Mouse (Mus musculus) yolk sac, embryonic 10.5 days (tissue): ENCODE measurements at regions not wholly inside any gene's neighbourhood (a gene's known extent, or its start where the extent isn't known, plus 50 kb on each side); places are given as distances from the start of the nearest gene placed in this dataset.

ENCODE experiments used
- DNase-seq: peaks from one replicate; pipeline ENCODE4 v3.0.0-alpha.2; 2017; ENCODE audit warnings: low spot score

DNA sequence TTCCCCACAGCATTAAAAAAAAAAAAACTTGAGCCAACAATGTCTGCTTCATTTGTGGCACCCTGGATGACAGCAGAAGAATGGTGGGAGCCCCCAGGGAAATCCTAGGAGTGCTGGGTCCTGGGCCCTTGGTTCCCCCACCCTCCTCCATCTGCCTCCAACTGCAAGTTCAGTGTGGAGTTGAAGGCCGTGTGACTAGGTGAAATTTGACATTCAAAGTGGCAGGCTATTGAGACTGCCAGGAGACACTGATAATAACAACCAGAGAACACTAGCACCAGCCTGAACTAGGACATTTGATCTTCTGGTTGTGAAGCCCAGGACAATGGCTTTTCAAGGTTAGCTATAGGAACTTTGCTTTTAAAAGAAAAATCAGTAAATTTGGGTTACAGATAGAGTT is 74.0 kb downstream of the Adamts15 start:
- DNase-seq, result no peak

DNA sequence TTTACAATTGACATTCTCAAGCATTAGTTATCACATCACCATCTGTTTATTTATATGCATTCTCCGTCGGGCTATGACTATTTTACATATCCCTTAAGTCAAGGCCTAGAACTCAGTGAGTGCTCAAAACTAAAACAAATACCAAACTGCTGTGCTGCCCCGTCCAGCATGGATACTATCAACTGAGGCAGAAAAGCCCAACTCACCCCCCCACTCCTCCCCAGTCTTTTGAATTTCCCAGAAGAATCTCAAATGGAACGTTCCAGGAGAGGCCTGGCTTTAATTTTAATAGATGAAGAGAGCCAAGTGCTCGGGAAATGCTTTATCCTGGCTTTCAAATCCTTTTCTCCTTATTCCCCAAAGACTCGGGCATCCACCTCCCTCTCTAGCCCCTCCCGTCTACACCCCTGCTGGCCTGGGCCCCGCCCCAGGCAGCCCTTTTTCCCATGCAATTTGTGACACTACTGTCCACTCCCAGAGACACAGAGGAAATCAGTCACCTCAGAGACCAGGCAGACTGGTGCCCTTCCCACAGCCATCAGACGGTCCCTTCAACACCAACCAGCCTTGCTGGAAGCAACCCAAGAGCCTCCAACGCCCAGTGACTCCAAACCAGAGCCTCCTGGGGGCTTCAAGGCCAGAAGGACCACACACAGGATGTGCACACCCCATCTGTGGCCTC is 76.5 kb downstream of the Adamts15 start:
- no peak for DNase-seq

DNA sequence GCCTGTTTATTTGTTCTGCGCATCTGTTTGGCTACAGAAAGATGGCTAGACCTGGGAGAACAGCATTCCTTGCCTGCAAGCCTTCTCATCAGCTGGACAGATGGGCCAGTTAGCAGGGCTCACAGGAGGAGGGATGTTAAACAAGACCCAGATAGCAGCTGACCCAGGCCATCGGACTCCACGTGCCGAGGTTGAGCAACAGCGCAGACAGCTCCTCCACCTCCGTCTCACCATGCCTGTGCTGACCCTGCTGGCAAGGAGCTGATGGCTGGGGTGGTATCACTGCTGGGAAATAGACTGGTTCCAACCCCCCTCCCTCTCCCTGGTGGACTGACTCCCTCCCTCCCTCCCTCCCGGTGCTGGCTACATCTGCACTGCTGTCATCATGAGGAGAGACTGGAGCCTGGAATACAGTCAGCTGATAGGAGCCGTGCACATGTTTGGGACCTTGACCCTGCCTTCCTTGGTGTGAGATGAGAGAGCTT is 78.1 kb downstream of the Adamts15 start:
- peak; percentile 83 for DNase-seq

DNA sequence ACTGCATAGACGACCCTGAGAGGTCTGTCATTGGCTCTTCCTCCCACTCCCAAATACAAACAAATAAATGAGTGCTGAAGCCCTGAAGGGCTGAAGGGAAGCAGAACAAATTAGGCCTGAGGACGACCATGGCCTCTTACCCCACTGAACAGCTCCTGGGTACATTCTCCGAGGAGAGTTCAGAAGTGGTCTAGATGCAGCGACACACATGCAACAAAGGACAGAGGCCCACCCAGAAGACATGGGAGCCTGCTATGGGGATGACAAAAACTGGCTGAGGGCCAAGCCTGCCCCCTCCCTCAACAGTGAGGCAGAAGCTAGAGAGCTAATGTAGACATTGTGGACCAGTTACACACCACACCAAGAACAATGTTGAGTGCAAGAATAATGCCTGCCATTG is 87.3 kb downstream of the Adamts15 start:
- no peak for DNase-seq

DNA sequence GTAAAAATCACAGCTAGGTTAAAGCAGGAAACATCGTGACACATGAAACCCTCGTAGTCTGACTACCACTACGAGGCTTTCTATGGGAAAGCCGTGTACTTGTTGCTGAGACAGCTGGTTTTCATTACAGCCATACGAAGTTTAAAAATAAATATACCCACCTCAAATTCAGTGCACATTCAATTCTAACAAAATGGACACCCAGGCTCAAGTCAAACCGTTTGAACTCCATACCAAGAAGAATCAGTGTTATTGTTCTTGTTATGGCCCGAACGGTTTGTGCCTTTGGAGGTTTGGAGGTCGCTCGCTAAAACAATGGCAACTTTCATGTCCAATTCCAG is 87.7 kb downstream of the Adamts15 start:
- DNase-seq, result no peak

DNA sequence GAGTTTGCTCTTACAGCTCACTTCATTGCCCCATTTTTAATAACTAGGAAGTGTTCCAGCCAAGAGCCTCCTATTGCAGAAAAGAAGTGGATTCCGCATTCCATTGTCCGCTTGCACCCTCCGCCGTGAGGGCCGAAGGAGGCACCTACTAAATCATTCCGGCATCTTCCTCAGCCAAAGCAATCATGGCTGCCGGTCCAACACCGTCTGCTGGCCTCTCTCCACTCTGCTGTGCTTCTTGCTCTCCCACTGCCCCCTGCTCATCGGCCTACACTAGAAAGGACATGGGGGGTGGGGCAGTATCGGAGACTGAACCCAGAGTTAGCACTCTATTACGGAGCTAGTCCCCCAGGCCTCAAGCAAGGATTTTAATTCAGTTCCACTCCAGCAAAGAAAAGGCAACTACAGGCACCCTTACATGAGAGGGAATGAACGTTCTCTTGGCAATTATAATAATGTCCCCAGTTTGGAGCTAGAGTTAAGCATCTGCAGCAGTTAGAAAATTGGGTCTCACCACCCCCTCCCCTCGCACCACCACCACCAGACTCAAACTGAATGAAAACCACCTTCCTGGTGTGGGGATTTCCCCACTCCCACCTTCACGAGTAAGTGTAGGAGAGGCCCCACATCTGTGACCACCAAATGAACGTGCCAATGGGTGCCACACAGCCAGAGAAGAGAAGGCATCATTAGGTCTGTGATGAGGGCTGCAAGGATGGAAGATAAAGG is 88.3 kb downstream of the Adamts15 start:
- no peak for DNase-seq

DNA sequence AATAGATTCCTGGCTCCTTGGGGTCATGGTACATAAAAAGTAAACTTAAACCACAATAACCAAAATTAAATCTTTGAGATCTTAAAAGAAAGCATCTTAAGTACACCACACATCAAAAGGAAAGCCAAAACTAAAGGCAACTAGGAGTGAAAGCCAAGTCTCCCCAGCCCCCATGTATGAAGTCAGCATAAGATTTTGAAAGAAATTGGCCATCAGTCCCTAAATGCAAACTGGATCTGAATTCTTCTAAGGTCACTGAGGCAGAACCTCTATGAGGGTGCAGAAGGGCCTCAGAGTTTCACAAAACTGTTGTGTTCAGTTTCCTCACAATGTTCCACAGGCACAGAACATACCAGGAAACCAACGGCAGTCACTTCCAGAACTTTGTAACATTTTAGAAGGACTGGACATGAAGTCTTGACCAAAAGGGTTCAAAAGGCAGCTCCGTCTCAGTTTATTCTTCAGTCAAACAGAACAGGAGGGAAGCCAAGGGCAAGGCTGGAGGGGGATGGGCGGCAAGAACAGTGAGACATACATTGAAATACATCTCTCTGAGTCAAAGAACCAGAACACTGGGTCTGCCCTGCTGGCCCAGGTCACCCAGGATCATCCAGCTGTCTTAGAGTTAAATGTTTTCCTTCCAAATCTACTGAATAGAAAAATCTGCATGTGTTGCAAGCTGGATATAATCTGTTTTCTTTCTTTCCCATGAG is 92.9 kb downstream of the Adamts15 start:
- no peak for DNase-seq

DNA sequence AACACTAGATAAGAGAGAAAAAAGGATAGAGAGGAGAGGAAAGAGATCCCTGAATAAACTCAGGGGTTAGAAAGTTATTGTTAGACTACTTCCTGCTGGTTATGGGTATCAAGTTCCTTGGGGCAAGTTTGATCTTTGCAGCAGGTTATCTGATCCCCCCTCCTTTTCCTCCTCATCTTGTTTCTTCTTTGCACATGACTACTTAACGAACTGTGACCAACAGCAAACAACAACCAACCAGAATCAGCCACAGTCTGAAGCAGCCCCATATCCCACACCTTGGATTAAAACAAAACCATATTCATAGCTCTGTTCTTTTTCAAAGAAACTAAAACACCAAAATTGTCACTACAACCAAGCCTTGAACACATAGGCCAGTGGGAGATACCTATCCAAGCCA is 94.5 kb downstream of the Adamts15 start:
- no peak for DNase-seq

DNA sequence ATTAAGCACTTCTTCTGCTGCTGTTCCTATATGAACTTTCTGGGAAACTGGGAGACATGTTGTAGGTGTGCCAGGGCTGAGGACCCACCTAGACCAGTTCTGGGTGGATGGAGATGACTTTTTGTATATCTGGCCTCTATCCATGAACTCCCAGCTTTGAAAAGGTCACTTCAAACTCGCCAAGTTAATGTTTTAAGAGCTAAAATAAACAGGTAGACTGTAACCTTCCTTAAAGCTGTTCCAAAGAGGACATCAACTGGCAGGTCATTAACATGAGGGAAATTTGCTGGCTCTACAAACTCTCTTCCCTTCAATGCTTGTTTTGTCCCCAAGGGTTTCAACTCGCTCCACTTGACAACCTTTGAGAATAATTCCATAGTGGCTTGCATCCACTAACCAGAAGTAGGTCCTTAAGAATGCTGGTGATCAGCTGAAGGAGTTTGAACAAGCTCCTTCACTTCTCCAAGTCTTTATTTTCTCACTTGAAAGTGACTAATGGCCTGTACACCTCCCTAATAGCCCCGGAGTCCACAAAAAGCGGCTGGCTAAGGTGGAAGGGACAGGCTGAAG is 98.1 kb downstream of the Adamts15 start:
- DNase-seq, result no peak

DNA sequence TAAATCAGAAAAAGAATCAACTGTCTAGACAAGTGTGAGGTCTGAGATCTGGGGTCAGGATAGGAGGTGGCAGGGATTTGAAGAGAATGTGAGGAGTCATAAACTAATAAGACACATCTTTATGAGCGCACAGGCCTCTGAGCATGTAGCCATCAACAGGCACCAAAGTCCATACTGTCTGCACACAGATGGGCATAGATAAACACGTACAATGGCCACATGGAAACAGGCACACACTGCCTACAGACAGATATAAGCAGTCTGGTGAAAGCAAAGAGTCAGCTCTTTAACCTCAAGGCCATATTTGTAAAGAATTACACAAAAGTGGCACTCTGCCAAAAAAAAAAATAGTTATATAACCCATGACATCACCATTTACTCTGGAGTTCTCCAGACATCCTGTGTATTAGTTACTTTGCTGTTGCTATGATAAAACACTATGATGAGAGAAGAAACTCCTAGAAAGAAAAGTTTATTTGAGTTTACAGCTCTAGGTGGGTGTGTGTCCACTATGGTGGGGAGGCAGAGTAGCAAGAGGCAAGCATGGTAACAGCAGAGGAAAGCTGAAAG is 101.4 kb downstream of the Adamts15 start:
- DNase-seq, result no peak

DNA sequence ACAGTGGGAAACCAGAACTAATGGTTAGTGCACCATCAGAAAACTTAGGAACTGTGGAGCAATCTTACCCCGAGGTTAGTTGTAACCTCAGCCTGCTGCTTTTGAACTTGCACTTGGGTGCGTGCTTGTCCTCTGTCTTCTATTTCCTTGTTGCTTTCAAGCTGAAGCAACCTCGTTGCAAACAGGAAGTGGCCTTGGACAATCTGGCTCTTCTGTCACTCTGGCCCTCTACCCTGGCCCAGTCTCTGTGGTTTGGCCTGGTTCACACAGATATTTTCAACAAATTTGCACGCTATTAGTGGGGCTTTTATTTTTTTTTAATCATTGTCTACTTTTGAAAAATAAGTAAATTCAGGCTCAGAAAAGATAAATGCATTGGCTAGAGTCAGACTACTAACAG is 109.0 kb downstream of the Adamts15 start:
- no peak for DNase-seq

DNA sequence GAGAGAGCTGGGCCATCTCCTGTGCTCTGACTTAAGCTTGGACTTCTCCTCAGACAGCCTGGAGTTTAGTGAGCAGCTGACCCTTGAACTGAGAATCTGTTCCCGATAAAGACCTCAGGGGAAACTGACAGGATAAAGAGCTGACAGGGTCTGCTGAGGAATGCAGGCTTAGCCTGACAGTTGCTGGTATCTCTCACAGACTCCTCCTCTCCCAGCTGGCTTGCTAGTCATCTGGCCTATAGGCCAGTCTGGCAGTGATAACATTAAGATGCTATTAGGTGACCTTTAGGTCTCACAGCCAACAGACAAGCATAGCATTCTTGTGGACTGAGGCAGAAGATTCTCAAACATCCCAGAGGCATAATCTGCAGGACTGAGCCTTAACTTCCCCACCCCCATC is 111.4 kb downstream of the Adamts15 start:
- DNase-seq, result peak; percentile 83

DNA sequence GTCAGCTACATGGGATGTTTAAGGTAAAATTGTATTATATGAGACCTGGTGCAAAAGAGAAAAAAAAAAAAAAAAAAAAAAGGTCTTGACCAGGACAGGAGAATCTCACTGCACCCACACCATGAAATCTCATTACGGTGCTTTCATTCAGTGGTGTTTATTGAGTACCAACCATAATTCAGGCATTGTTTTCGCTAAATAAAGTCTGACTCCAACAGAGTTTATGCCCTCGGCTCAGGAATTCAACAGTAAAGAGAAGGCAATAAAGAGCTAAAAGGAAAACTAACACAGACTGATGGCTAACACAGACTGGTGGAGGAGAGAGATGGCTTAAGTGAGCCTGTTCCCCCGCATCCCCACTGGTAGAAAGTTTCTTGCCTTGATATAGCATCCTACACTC is 112.0 kb downstream of the Adamts15 start:
- no peak for DNase-seq

DNA sequence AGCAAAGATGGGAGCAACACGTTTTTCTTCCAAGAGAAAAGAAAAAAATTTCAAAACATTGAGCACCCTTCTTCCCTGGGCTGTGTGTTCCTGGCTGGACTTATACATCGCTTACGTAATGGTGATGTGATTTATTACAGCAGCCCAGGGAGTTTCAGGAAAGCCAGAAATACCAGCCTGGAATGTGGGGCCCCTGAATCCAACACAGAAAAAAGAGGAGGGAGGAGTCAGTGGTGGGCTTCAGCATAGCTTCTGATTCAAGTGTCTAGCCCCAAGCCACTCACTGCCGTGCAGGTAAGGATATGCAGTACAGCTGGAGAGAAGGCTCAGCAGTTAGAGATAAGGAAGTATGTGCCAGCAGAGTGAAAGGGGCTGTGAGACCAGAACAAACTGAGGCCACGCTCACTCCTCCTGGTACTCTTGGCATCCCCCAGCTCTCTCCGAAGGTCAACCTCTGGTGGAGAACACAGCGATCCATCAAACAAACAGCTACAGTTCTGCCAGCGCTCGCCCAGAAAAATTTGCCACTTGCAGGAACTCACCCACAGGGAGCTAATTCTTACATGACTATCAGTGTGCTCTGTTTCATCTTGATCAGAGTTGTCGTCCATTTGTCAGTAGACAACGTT is 113.3 kb downstream of the Adamts15 start:
- DNase-seq, result peak; percentile 72

DNA sequence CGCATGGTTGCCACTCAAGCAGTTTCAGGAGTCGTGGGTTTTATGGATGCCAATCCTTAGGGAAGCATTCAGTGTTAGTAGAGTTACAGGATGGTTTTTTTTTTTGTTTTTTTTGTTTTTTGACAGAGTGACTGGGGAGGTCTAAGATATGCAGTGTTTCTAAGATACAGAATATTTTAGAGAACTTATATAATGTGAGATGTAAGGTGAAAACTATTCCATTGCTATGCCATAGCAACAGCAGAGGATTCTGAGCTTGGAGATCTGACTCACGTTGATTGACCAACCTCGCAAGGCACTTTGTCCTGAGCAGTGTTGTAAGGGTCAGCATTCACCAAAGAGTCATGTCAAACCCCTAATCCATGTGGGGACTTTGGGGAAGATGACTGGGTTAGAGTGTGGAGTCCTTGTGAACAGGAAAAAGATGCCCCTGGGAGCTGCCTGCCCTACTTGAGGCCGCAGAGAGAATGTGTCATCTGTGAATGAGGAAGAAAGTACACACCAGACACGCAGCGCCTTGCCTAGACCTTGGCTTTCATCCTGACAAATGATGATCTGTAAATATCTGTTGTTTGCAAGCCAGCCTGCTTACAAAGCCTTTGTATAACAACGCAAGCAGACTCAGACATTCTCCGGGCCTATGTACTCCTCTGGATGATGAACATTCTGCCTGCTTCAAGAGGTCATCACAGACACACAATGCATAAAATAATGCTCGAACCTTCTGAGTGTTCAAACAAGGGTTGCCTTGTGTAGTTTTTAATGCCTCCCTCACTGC is 118.3 kb downstream of the Adamts15 start:
- DNase-seq, result no peak

DNA sequence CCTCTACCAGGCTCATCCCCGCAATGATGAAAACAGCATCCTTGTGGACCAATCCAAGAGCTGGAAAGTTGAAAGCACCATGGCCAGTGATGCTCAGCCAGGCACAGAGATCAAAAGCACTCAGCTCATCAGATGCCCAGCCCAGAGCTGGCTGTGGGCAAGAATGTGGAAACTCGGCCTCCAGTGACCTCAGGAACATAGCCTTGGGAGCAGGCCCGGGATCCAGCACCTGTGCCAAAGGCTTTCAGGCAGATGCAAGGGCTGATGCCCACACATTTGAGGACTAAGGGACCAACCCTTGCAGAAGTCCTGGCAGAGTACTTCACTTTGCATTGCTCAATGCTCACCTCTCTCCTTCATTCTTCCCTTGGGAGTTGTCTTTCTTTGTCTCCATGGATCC is 119.4 kb downstream of the Adamts15 start:
- no peak for DNase-seq

DNA sequence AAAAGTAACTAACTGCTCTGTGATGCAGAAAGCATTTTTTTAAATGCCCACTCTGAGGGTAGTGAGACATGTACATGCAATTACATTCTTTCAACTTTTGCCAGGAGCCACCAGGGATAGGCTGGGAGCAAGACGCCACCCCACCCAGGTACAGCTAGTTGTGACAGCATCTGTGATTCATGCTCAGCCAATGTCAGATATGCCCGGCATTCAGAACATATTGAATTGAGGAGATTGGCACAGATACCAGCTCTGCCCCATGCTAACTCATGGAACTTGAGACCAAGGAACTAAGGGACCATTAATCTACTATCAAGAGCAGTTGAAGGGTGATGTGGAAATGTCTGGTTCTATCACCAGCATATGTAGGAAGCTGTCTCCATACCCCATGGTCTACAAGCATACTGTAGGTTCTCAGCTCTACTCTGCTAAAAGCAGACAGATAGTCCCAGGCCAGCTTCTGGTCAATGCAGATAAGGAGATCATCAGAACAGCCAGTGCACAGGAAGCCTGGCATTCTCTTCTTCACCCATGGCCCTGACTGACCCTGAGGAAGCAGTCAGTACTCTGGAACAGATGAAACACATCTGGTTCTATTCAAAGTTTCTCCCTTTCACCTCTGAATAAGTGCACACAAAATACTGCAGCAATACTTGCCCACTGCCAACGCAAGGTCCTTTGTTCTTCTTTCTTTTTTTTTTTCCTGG is 127.4 kb downstream of the Adamts15 start:
- peak; percentile 23 for DNase-seq

DNA sequence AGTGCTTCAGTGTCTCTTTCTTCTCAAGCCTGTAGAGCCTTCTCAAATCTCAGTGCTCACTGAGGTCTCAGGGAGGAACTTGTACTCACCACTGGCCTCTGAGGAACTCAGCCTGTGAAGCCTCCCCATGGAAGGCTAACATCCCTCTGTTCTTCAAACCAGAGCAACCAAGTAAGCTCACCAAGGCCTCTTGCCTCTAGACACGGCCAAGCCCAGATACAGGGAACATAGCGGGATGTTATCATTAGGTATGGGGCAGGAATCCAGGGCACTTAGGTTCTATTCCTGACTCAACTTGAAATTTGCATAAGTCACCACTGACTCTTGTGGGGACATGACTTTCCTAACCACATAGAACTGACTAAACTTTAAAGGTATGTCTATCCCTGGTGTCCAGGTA is 141.0 kb downstream of the Adamts15 start:
- DNase-seq, result no peak

DNA sequence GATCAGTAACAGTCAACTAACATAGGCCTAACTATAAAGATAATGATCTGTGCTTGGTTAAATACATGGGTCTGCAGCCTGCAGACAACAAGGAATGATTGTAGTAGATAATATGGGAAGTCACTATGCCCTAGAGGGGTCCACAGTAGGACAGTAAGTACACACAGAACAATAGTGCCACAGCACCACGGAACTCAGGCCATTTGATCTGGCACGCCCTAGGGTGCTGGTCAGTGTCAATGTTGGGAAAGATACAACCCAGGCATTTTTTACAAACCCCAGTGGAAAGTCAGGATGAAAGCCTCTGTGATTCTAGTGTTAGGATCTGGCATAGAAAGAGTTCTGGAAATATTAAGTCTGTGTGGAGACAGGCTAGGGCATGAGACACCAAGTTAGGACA is 144.4 kb downstream of the Adamts15 start:
- no peak for DNase-seq

DNA sequence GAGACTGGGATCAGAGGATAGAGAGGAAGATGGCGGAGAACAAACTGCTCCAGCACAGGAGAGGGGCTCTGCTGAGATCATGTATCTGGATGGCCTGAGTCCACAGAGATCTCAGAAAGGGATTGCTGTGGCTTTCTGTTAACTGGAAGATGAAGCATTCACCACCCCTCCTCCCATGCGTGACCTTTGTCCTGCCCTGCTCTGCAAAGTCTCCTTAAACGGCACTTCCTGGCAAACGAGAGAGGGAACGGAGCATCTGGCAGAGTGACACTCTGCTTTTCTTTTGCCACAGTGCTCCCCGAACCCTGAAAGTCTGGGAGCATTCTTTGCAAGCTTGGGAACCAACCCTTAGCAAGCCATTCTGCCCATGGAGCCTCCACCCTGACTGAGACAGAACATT is 147.1 kb downstream of the Adamts15 start:
- peak; percentile 75 for DNase-seq

DNA sequence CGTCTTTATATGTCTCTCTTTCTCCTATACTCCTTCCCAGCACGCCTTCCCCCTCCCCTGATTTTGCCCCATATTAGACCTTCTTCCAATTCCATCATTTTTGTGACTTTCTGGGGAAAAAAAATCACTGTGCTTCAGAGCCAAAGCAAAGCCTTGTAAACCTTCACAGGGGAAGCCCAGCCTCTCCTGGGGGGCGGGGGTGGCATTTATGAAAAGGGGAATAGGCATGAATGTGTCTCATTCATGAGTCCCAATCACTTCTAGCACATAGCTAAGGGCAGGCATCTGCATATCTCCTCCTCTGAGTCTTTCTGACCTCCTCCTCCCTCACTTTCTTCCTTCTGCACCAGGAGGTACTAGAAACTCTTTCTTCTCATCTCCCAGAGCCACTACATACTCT is 149.8 kb downstream of the Adamts15 start:
- DNase-seq, result no peak
